In genomic region chr2:102118988-102119460, GRCm38 (mm10) we compare ENCODE assay signal across 10 mouse cellular contexts.
DNase-seq lines count a peak whose midpoint lies in the region; ATAC-seq lines count a peak whose summit lies in the region.
"Had no signal": no experiment of that assay in that cellular context is flagged by ENCODE, and none has a peak within 500 bp of the region (broad histone marks: within the 10 kb centered on the region; RNA-seq: fewer than 3 reads in every experiment).

No protein-coding gene starts in this region.

- H3K4me1 ChIP-seq in limb, embryonic 12.5 days (replicated peaks), result peaks cover 59% of the 10 kb centered on the region
- peaks cover 53% of the 10 kb centered on the region for H3K4me1 ChIP-seq in limb, embryonic 10.5 days
- no peaks in the 10 kb centered on the region for H3K4me1 ChIP-seq in embryonic facial prominence, embryonic 11.5 days (ENCODE audit: control insufficient read depth, insufficient read depth, low read length)
- H3K4me1 ChIP-seq: megakaryocyte, embryonic 14.5 days had no signal

- no peak overlapping the region for H3K4me3 ChIP-seq in limb, embryonic 12.5 days (replicated peaks)
- H3K4me3 ChIP-seq in limb, embryonic 10.5 days, result no peak overlapping the region
- no peak overlapping the region for H3K4me3 ChIP-seq in embryonic facial prominence, embryonic 11.5 days (ENCODE audit: low read depth, low read length)
- H3K4me3 ChIP-seq: heart, embryonic 13.5 days; megakaryocyte, embryonic 14.5 days had no signal

- no peak overlapping the region for H3K27ac ChIP-seq in limb, embryonic 12.5 days
- H3K27ac ChIP-seq in limb, embryonic 10.5 days, result no peak overlapping the region
- no peak overlapping the region for H3K27ac ChIP-seq in embryonic facial prominence, embryonic 11.5 days (replicated peaks; ENCODE audit: low read depth, low read length)
- H3K27ac ChIP-seq: heart, embryonic 13.5 days had no signal

- H3K27me3 ChIP-seq in limb, embryonic 12.5 days, result no peaks in the 10 kb centered on the region
- H3K27me3 ChIP-seq in limb, embryonic 10.5 days (ENCODE audit: low read depth, poor library complexity, severe bottlenecking), result no peaks in the 10 kb centered on the region
- no peaks in the 10 kb centered on the region for H3K27me3 ChIP-seq in embryonic facial prominence, embryonic 11.5 days (ENCODE audit: control insufficient read depth, insufficient read depth, low read length)
- H3K27me3 ChIP-seq: heart, embryonic 13.5 days had no signal

- peak overlapping the region; percentile 12; the same call in 1 of the 2 replicates for H3K9ac ChIP-seq in limb, embryonic 12.5 days (replicated peaks)
- H3K9ac ChIP-seq in embryonic facial prominence, embryonic 11.5 days (replicated peaks; ENCODE audit: low read length), result no peak overlapping the region
- H3K9ac ChIP-seq: heart, embryonic 13.5 days had no signal

- no peaks in the 10 kb centered on the region for H3K9me3 ChIP-seq in limb, embryonic 12.5 days
- no peaks in the 10 kb centered on the region for H3K9me3 ChIP-seq in limb, embryonic 10.5 days (replicated peaks)
- H3K9me3 ChIP-seq in embryonic facial prominence, embryonic 11.5 days (replicated peaks; ENCODE audit: control insufficient read depth, low read length), result no peaks in the 10 kb centered on the region
- H3K9me3 ChIP-seq: heart, embryonic 13.5 days; megakaryocyte, embryonic 14.5 days had no signal

- DNase-seq in limb, embryonic 10.5 days (ENCODE audit: low spot score), result no peak
- DNase-seq in embryonic facial prominence, embryonic 11.5 days (ENCODE audit: low spot score), result peak; percentile 37
- DNase-seq in heart, adult 9 months (ENCODE audit: low spot score in 2 of 2), result peak; percentile 58 to 67
- peak; percentile 64 for DNase-seq in skeletal muscle tissue, adult 2 months (ENCODE audit: low read depth, low spot score)
- no peak for DNase-seq in adrenal gland, postnatal 25 days
- no peak for DNase-seq in retina, postnatal 1 day

- H3K36me3 ChIP-seq in limb, embryonic 12.5 days, result no peaks in the 10 kb centered on the region
- no peaks in the 10 kb centered on the region for H3K36me3 ChIP-seq in limb, embryonic 10.5 days
- H3K36me3 ChIP-seq in embryonic facial prominence, embryonic 11.5 days (replicated peaks; ENCODE audit: control insufficient read depth, insufficient read depth, low read depth, low read length), result no peaks in the 10 kb centered on the region
- H3K36me3 ChIP-seq: heart, embryonic 13.5 days had no signal

- 39% methylated on average over 15 of the region's 15 CpGs for WGBS in limb, embryonic 12.5 days
- WGBS in limb, embryonic 10.5 days, result 42% methylated on average over 15 of the region's 15 CpGs
- 25% methylated on average over 15 of the region's 15 CpGs for WGBS in embryonic facial prominence, embryonic 11.5 days

- H3K4me2 ChIP-seq in limb, embryonic 12.5 days, result no peak overlapping the region
- no peak overlapping the region for H3K4me2 ChIP-seq in embryonic facial prominence, embryonic 11.5 days (ENCODE audit: low read depth, low read length)
- H3K4me2 ChIP-seq: heart, embryonic 13.5 days had no signal

- no peak for ATAC-seq in limb, embryonic 12.5 days (ENCODE audit: insufficient number of reproducible peaks, insufficient read depth, low FRiP score, low TSS enrichment, low read depth)
- ATAC-seq in embryonic facial prominence, embryonic 11.5 days (replicated peaks; ENCODE audit: insufficient number of reproducible peaks, low FRiP score, low TSS enrichment, low read depth), result no peak
- ATAC-seq in erythroblast, adult 5-6 weeks (replicated peaks; ENCODE audit: low FRiP score, poor library complexity, severe bottlenecking), result no peak

Comparison
In these comparisons a context has a peak if more than half of its experiments do, and no peak if none do; other contexts are left out.
1. DNase-seq: peak in embryonic facial prominence, embryonic 11.5 days (single experiment), heart, adult 9 months (2 of 2) and skeletal muscle tissue, adult 2 months (single experiment); none in limb, embryonic 10.5 days (single experiment), adrenal gland, postnatal 25 days (single experiment) and retina, postnatal 1 day (single experiment).